Mouse (Mus musculus) thymus, postnatal 25 days (tissue): ENCODE data around the gene Iqsec1.
A peak's percentile ranks its signal among the peaks of the same experiment; 100 is the strongest.

ENCODE experiments used
- DNase-seq: peaks from one replicate; pipeline ENCODE4 v3.0.0; 2022

Iqsec1 gene

GRCm38 (mm10) chr6:90778841-90779240 is 209.6 kb downstream of the Iqsec1 start:
- DNase-seq: no peak

GRCm38 (mm10) chr6:90777302-90777701 is 211.2 kb downstream of the Iqsec1 start:
- DNase-seq: no peak

- no peak for DNase-seq
Measured at GRCm38 (mm10) chr6:90775606-90776005, 212.9 kb downstream of the Iqsec1 start.

GRCm38 (mm10) chr6:90773811-90774233 is 214.7 kb downstream of the Iqsec1 start:
- no peak for DNase-seq

- no peak for DNase-seq
Measured at GRCm38 (mm10) chr6:90772120-90772519, 216.4 kb downstream of the Iqsec1 start.

GRCm38 (mm10) chr6:90768526-90768925 is 220.0 kb downstream of the Iqsec1 start:
- no peak for DNase-seq

- no peak for DNase-seq
Measured at GRCm38 (mm10) chr6:90767874-90768273, 220.6 kb downstream of the Iqsec1 start.

- DNase-seq: no peak
Measured at GRCm38 (mm10) chr6:90764753-90765152, 223.7 kb downstream of the Iqsec1 start.

- DNase-seq: no peak
Measured at GRCm38 (mm10) chr6:90763959-90764591, 224.4 kb downstream of the Iqsec1 start.

- no peak for DNase-seq
Measured at GRCm38 (mm10) chr6:90763295-90763694, 225.2 kb downstream of the Iqsec1 start.

- DNase-seq: no peak
Measured at GRCm38 (mm10) chr6:90762120-90762736, 226.3 kb downstream of the Iqsec1 start.

GRCm38 (mm10) chr6:90761301-90762056 is 227.0 kb downstream of the Iqsec1 start:
- DNase-seq: no peak

- no peak for DNase-seq
Measured at GRCm38 (mm10) chr6:90760886-90761285, 227.6 kb downstream of the Iqsec1 start.

- DNase-seq: no peak
Measured at GRCm38 (mm10) chr6:90759754-90760153, 228.7 kb downstream of the Iqsec1 start.

- no peak for DNase-seq
Measured at GRCm38 (mm10) chr6:90758155-90758554, 230.3 kb downstream of the Iqsec1 start.

- DNase-seq: peak; percentile 61
Measured at GRCm38 (mm10) chr6:90757427-90757883, 231.0 kb downstream of the Iqsec1 start.

- no peak for DNase-seq
Measured at GRCm38 (mm10) chr6:90756561-90756960, 231.9 kb downstream of the Iqsec1 start.

- no peak for DNase-seq
Measured at GRCm38 (mm10) chr6:90755613-90755941, 232.9 kb downstream of the Iqsec1 start.

- DNase-seq: no peak
Measured at GRCm38 (mm10) chr6:90754927-90755612, 233.4 kb downstream of the Iqsec1 start.

GRCm38 (mm10) chr6:90754093-90754492 is 234.4 kb downstream of the Iqsec1 start:
- no peak for DNase-seq

GRCm38 (mm10) chr6:90753656-90754055 is 234.8 kb downstream of the Iqsec1 start:
- DNase-seq: no peak

- DNase-seq: peak; percentile 30
Measured at GRCm38 (mm10) chr6:90751624-90752023, 236.9 kb downstream of the Iqsec1 start.

- DNase-seq: no peak
Measured at GRCm38 (mm10) chr6:90750091-90750490, 238.4 kb downstream of the Iqsec1 start.
